ENCODE assay signal across 12 mouse cellular contexts in the genomic region with DNA sequence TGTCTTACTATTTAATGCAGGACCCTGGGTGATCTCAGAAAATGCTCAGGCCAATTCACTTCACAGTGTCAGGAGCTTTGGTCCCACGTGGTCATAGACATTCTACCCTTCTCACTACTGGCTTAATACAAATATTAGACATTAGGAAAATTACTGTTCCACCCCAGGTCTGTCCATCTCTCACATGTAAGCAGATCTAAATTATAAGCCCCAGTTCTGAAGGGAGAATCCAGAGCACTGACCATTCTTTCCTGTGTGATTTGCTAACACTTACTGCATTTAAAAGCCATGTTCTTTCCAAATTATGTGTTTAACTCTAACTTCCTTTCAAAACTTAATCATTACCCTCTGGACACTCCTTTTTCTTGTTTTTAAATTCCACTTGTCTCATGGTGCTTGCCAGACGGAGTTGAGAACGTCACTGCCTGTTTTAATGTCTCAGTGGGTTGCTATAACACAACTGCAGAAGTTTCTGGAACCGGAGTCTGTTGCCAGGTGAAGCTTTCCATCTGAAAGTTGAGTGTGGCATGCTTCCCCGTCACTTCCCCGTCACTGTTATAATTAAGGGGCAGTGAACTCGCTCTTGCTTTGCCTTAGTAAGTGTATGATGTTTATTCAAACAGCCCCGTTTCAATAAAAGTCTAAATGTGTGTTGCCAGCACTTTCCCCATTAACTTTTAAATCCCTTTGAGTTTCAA.
"Had no signal": no experiment of that assay in that cellular context is flagged by ENCODE, and none has a peak within 500 bp of the region (broad histone marks: within the 10 kb centered on the region; RNA-seq: fewer than 3 reads in every experiment).

No protein-coding gene starts in this region.

- H3K27me3 ChIP-seq: lung, embryonic 15.5 days; midbrain, embryonic 13.5 days had no signal

- H3K4me2 ChIP-seq: lung, embryonic 15.5 days; midbrain, embryonic 13.5 days had no signal

- H3K27ac ChIP-seq: hindbrain, postnatal 0 days; layer of hippocampus, adult 2 months; liver, embryonic 14.5 days; lung, embryonic 15.5 days; midbrain, embryonic 13.5 days had no signal

- H3K4me1 ChIP-seq: midbrain, embryonic 13.5 days had no signal

- H3K9ac ChIP-seq: liver, embryonic 14.5 days; lung, embryonic 15.5 days; midbrain, embryonic 13.5 days had no signal

- H3K9me3 ChIP-seq: lung, embryonic 15.5 days; midbrain, embryonic 13.5 days had no signal

- ATAC-seq: hindbrain, postnatal 0 days; midbrain, embryonic 13.5 days had no signal

- DNase-seq: kidney, adult 11 months; kidney, adult 9 months; kidney, postnatal 10 days; kidney, postnatal 4 days; right cerebral cortex, postnatal 14 days; thymus, adult 2 months; thymus, postnatal 25 days had no signal

- H3K36me3 ChIP-seq: lung, embryonic 15.5 days; midbrain, embryonic 13.5 days had no signal

- H3K4me3 ChIP-seq: layer of hippocampus, adult 2 months; lung, embryonic 15.5 days; midbrain, embryonic 13.5 days had no signal
